Mouse (Mus musculus): ENCODE measurements around the gene Eif4a2. TPM values are rescaled to one million over a fixed set of nuclear protein-coding genes. Genes with fewer than 3 reads are reported as not detected.

Eif4a2 gene
- polyA plus RNA-seq, 1 experiment from 2014 or later, result 233 TPM

GRCm38 (mm10) chr16:23140911-23141310, 33.7 kb downstream of the Eif4a2 start:
- Histone ChIP-seq H3K9me3 (ENCODE audit: control insufficient read depth, low read length) (no peaks in the 10 kb centered on the region), H3K27ac (replicated peaks; ENCODE audit: low read depth, low read length) (no peak overlapping the region), H3K4me2 (ENCODE audit: low read depth, severe bottlenecking) (no peak overlapping the region), H3K27me3 (ENCODE audit: control insufficient read depth, insufficient read depth, low read length) (no peaks in the 10 kb centered on the region), H3K4me1 (ENCODE audit: control insufficient read depth, insufficient read depth, low read length) (no peaks in the 10 kb centered on the region), H3K4me3 (ENCODE audit: low read depth, low read length) (no peak overlapping the region), H3K36me3 (ENCODE audit: control insufficient read depth, insufficient read depth, low read length) (no peaks in the 10 kb centered on the region), H3K9ac (ENCODE audit: low read length) (no peak overlapping the region)
- no peak for ATAC-seq (ENCODE audit: insufficient number of reproducible peaks, low FRiP score, low TSS enrichment, low read depth)
- 92% methylated on average over 3 of the region's 3 CpGs for WGBS
- no peak for DNase-seq (ENCODE audit: low spot score)

DNA sequence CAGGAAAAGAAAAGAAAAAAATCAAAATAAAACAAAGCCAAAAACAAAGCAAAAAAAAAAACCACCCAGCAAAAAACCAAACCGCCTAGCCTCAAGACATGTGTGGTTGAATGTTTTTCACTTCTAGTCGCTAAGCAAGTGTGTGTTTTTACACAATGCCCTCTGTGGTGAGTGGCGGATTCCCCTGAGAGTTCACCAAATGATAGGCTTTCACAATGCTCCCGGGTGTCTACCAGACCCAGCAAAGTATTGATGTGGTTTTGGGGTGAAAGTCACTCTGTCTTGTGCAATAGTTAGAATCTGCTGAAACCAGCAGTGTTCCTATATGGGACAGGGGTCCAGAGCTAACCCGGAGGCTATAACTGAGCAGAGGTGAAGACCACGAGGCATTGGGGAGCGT, 37.1 kb downstream of the Eif4a2 start:
- H3K9me3 ChIP-seq (ENCODE audit: control insufficient read depth, low read length), result no peaks in the 10 kb centered on the region
- 89% methylated on average over 7 of the region's 7 CpGs for WGBS
- H3K4me3 ChIP-seq (ENCODE audit: low read depth, low read length), result no peak overlapping the region
- DNase-seq (ENCODE audit: low spot score), result no peak
- H3K4me2 ChIP-seq (ENCODE audit: low read depth, severe bottlenecking), result no peak overlapping the region
- no peak for ATAC-seq (ENCODE audit: insufficient number of reproducible peaks, low FRiP score, low TSS enrichment, low read depth)
- H3K9ac ChIP-seq (ENCODE audit: low read length), result no peak overlapping the region
- H3K27me3 ChIP-seq (ENCODE audit: control insufficient read depth, insufficient read depth, low read length), result no peaks in the 10 kb centered on the region
- no peaks in the 10 kb centered on the region for H3K36me3 ChIP-seq (ENCODE audit: control insufficient read depth, insufficient read depth, low read length)
- H3K4me1 ChIP-seq (ENCODE audit: control insufficient read depth, insufficient read depth, low read length), result no peaks in the 10 kb centered on the region
- no peak overlapping the region for H3K27ac ChIP-seq (replicated peaks; ENCODE audit: low read depth, low read length)

DNA sequence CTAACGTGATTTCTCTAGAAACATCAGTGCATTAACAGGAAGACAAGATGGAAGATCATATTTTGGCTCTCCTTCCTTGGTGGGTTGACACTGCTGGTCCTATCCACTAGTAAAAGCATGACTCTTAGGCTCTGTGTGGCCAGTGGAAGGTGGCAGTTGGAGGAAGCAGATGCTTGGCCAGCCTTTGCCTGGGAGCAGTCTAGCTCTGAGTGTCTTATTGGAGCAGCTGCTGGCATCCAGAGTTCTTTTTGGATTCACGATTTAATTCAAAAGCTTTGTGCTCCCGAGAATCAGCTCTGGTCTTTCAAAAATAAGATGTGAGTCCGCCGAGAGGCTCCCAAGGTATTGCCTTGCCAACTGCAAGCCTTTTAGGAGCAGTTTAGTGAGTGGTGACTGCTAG, 38.0 kb downstream of the Eif4a2 start:
- no peak overlapping the region for H3K27ac ChIP-seq (replicated peaks; ENCODE audit: low read depth, low read length)
- H3K27me3 ChIP-seq (ENCODE audit: control insufficient read depth, insufficient read depth, low read length), result no peaks in the 10 kb centered on the region
- 87% methylated on average over 5 of the region's 5 CpGs for WGBS
- DNase-seq (ENCODE audit: low spot score) (no peak), ATAC-seq (ENCODE audit: insufficient number of reproducible peaks, low FRiP score, low TSS enrichment, low read depth) (no peak)
- H3K9me3 ChIP-seq (ENCODE audit: control insufficient read depth, low read length), result no peaks in the 10 kb centered on the region
- no peak overlapping the region for H3K4me2 ChIP-seq (ENCODE audit: low read depth, severe bottlenecking)
- H3K4me1 ChIP-seq (ENCODE audit: control insufficient read depth, insufficient read depth, low read length), result no peaks in the 10 kb centered on the region
- H3K36me3 ChIP-seq (ENCODE audit: control insufficient read depth, insufficient read depth, low read length), result no peaks in the 10 kb centered on the region
- no peak overlapping the region for H3K9ac ChIP-seq (ENCODE audit: low read length)
- H3K4me3 ChIP-seq (ENCODE audit: low read depth, low read length), result no peak overlapping the region

DNA sequence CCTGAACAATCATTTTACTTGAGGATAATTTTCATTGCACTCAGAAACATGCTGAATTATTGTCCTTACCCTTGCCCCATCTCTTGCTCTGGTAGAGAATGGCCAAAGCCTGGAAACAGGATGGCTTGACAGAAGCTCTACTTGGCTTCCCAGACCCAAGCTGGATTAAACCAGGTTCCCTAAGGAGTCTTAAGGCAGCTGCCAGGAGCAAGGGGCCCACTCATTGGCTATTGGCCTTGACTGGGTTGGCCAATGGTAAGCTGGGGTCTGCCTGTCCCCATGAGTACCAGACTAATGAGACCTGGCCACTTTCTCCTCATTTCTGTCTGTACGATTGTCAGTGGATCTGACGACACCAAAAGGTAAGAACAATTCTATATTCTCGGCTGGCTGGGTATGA, 39.0 kb downstream of the Eif4a2 start, which contains the start of gene Adipoq:
Adipoq (plus strand) TSS at position 257 of the 400 bp plus-strand sequence.
- H3K4me3 ChIP-seq (ENCODE audit: low read depth, low read length), result no peak within 1 kb of the TSS
- H3K9ac ChIP-seq (ENCODE audit: low read length), result no peak within 1 kb of the TSS
- no peaks in the 10 kb centered on the region for H3K27me3 ChIP-seq (ENCODE audit: control insufficient read depth, insufficient read depth, low read length)
- H3K9me3 ChIP-seq (ENCODE audit: control insufficient read depth, low read length), result no peaks in the 10 kb centered on the region
- no peaks in the 10 kb centered on the region for H3K4me1 ChIP-seq (ENCODE audit: control insufficient read depth, insufficient read depth, low read length)
- DNase-seq (ENCODE audit: low spot score) (no peak), ATAC-seq (ENCODE audit: insufficient number of reproducible peaks, low FRiP score, low TSS enrichment, low read depth) (no peak)
- H3K4me2 ChIP-seq (ENCODE audit: low read depth, severe bottlenecking), result no peak within 1 kb of the TSS
- 84% methylated on average over 3 of the region's 3 CpGs for WGBS
- no peak within 1 kb of the TSS for H3K27ac ChIP-seq (replicated peaks; ENCODE audit: low read depth, low read length)
- no peaks in the 10 kb centered on the region for H3K36me3 ChIP-seq (ENCODE audit: control insufficient read depth, insufficient read depth, low read length)

- no peaks in the 10 kb centered on the region for H3K27me3 ChIP-seq (ENCODE audit: control insufficient read depth, insufficient read depth, low read length)
- no peak overlapping the region for H3K27ac ChIP-seq (replicated peaks; ENCODE audit: low read depth, low read length)
- no peaks in the 10 kb centered on the region for H3K36me3 ChIP-seq (ENCODE audit: control insufficient read depth, insufficient read depth, low read length)
- H3K4me3 ChIP-seq (ENCODE audit: low read depth, low read length), result no peak overlapping the region
- H3K9me3 ChIP-seq (ENCODE audit: control insufficient read depth, low read length), result no peaks in the 10 kb centered on the region
- no peak overlapping the region for H3K4me2 ChIP-seq (ENCODE audit: low read depth, severe bottlenecking)
- no peak overlapping the region for H3K9ac ChIP-seq (ENCODE audit: low read length)
- DNase-seq (ENCODE audit: low spot score) (no peak), ATAC-seq (ENCODE audit: insufficient number of reproducible peaks, low FRiP score, low TSS enrichment, low read depth) (no peak)
- WGBS, result 79% methylated on average over 2 of the region's 2 CpGs
- H3K4me1 ChIP-seq (ENCODE audit: control insufficient read depth, insufficient read depth, low read length), result no peaks in the 10 kb centered on the region
Observed at GRCm38 (mm10) chr16:23148936-23149335, 41.7 kb downstream of the Eif4a2 start.

- H3K27me3 ChIP-seq (ENCODE audit: control insufficient read depth, insufficient read depth, low read length), result no peaks in the 10 kb centered on the region
- H3K36me3 ChIP-seq (ENCODE audit: control insufficient read depth, insufficient read depth, low read length), result no peaks in the 10 kb centered on the region
- H3K9me3 ChIP-seq (ENCODE audit: control insufficient read depth, low read length), result no peaks in the 10 kb centered on the region
- no peak for ATAC-seq (ENCODE audit: insufficient number of reproducible peaks, low FRiP score, low TSS enrichment, low read depth)
- H3K4me2 ChIP-seq (ENCODE audit: low read depth, severe bottlenecking), result no peak overlapping the region
- no peaks in the 10 kb centered on the region for H3K4me1 ChIP-seq (ENCODE audit: control insufficient read depth, insufficient read depth, low read length)
- DNase-seq (ENCODE audit: low spot score), result no peak
- WGBS, result 85% methylated on average over 8 of the region's 8 CpGs
- no peak overlapping the region for H3K9ac ChIP-seq (ENCODE audit: low read length)
- no peak overlapping the region for H3K4me3 ChIP-seq (ENCODE audit: low read depth, low read length)
- H3K27ac ChIP-seq (replicated peaks; ENCODE audit: low read depth, low read length), result no peak overlapping the region
Observed at GRCm38 (mm10) chr16:23149396-23149795, 42.2 kb downstream of the Eif4a2 start.

GRCm38 (mm10) chr16:23151423-23151822, 44.2 kb downstream of the Eif4a2 start:
- Histone ChIP-seq H3K27me3 (ENCODE audit: control insufficient read depth, insufficient read depth, low read length) (no peaks in the 10 kb centered on the region), H3K36me3 (ENCODE audit: control insufficient read depth, insufficient read depth, low read length) (no peaks in the 10 kb centered on the region), H3K9me3 (ENCODE audit: control insufficient read depth, low read length) (no peaks in the 10 kb centered on the region), H3K4me2 (ENCODE audit: low read depth, severe bottlenecking) (no peak overlapping the region), H3K4me1 (ENCODE audit: control insufficient read depth, insufficient read depth, low read length) (no peaks in the 10 kb centered on the region), H3K9ac (ENCODE audit: low read length) (no peak overlapping the region), H3K4me3 (ENCODE audit: low read depth, low read length) (no peak overlapping the region), H3K27ac (replicated peaks; ENCODE audit: low read depth, low read length) (no peak overlapping the region)
- ATAC-seq (ENCODE audit: insufficient number of reproducible peaks, low FRiP score, low TSS enrichment, low read depth), result no peak
- no peak for DNase-seq (ENCODE audit: low spot score)
- WGBS, result 22% methylated on average over 2 of the region's 2 CpGs

GRCm38 (mm10) chr16:23154261-23154660, 47.0 kb downstream of the Eif4a2 start:
- Histone ChIP-seq H3K36me3 (ENCODE audit: control insufficient read depth, insufficient read depth, low read length) (no peaks in the 10 kb centered on the region), H3K4me3 (ENCODE audit: low read depth, low read length) (no peak overlapping the region), H3K27me3 (ENCODE audit: control insufficient read depth, insufficient read depth, low read length) (no peaks in the 10 kb centered on the region), H3K9me3 (ENCODE audit: control insufficient read depth, low read length) (no peaks in the 10 kb centered on the region), H3K9ac (ENCODE audit: low read length) (no peak overlapping the region), H3K4me2 (ENCODE audit: low read depth, severe bottlenecking) (no peak overlapping the region), H3K27ac (replicated peaks; ENCODE audit: low read depth, low read length) (no peak overlapping the region), H3K4me1 (ENCODE audit: control insufficient read depth, insufficient read depth, low read length) (no peaks in the 10 kb centered on the region)
- no peak for DNase-seq (ENCODE audit: low spot score)
- WGBS, result 75% methylated on average over 5 of the region's 5 CpGs
- ATAC-seq (ENCODE audit: insufficient number of reproducible peaks, low FRiP score, low TSS enrichment, low read depth), result no peak

- no peaks in the 10 kb centered on the region for H3K4me1 ChIP-seq (ENCODE audit: control insufficient read depth, insufficient read depth, low read length)
- no peak overlapping the region for H3K4me3 ChIP-seq (ENCODE audit: low read depth, low read length)
- H3K9me3 ChIP-seq (ENCODE audit: control insufficient read depth, low read length), result no peaks in the 10 kb centered on the region
- H3K4me2 ChIP-seq (ENCODE audit: low read depth, severe bottlenecking), result no peak overlapping the region
- DNase-seq (ENCODE audit: low spot score) (no peak), ATAC-seq (ENCODE audit: insufficient number of reproducible peaks, low FRiP score, low TSS enrichment, low read depth) (no peak)
- WGBS, result 91% methylated on average over 13 of the region's 13 CpGs
- H3K27ac ChIP-seq (replicated peaks; ENCODE audit: low read depth, low read length), result no peak overlapping the region
- H3K36me3 ChIP-seq (ENCODE audit: control insufficient read depth, insufficient read depth, low read length), result no peaks in the 10 kb centered on the region
- no peaks in the 10 kb centered on the region for H3K27me3 ChIP-seq (ENCODE audit: control insufficient read depth, insufficient read depth, low read length)
- H3K9ac ChIP-seq (ENCODE audit: low read length), result no peak overlapping the region
Observed at GRCm38 (mm10) chr16:23157013-23157412, 49.8 kb downstream of the Eif4a2 start.
